Mouse (Mus musculus) lung, postnatal 0 days (tissue): ENCODE results near the gene Tomm20. TPM values are rescaled to one million over a fixed set of nuclear protein-coding genes. Genes with fewer than 3 reads are reported as not detected.

Experiments used
- ATAC-seq: fragments of 200-750 bp; cut with Nextera tagmentation; 2 replicates; pipeline ENCODE4 v1.8.0; 2017; ENCODE audit warnings: moderate library complexity
- DNase-seq: peaks from one replicate; pipeline ENCODE4 v3.0.0-alpha.2; 2016; ENCODE audit warnings: low spot score
- H3K27ac ChIP-seq: fragments of 300-500 bp; sonication (generic); 2 replicates; pipeline ENCODE4 v1.5.1; 2014; ENCODE audit warnings: antibody characterized with exemption, mild to moderate bottlenecking, low read length, mixed read lengths
- H3K27me3 ChIP-seq: fragments of 300-500 bp; sonication (generic); replicated peaks from 2 replicates; pipeline ENCODE4 v1.6.1; 2014; ENCODE audit warnings: low read length, mixed read lengths; ENCODE audit not compliant: insufficient read depth
- H3K36me3 ChIP-seq: fragments of 300-500 bp; sonication (generic); 2 replicates; pipeline ENCODE4 v1.6.1; 2014; ENCODE audit warnings: low read length, mixed read lengths; ENCODE audit not compliant: insufficient read depth
- H3K4me1 ChIP-seq: fragments of 300-500 bp; sonication (generic); 2 replicates; pipeline ENCODE4 v1.6.1; 2014; ENCODE audit warnings: antibody characterized with exemption, low read depth, low read length, mixed read lengths; ENCODE audit not compliant: insufficient read depth
- H3K4me2 ChIP-seq: fragments of 300-500 bp; sonication (generic); replicated peaks from 2 replicates; pipeline ENCODE4 v1.6.1; 2014; ENCODE audit warnings: low read depth, mild to moderate bottlenecking, low read length, moderate library complexity, mixed read lengths
- H3K4me3 ChIP-seq: fragments of 300-500 bp; sonication (generic); 2 replicates; pipeline ENCODE4 v1.5.1; 2014; ENCODE audit warnings: low read depth, low read length
- H3K9ac ChIP-seq: fragments of 300-500 bp; sonication (generic); replicated peaks from 2 replicates; pipeline ENCODE4 v1.6.1; 2014; ENCODE audit warnings: low read depth, mild to moderate bottlenecking
- H3K9me3 ChIP-seq: fragments of 300-500 bp; sonication (generic); 2 replicates; pipeline ENCODE4 v1.6.1; 2016; ENCODE audit warnings: low read length, mixed read lengths
- CTCF ChIP-seq: IDR thresholded peaks from 2 replicates; pipeline ENCODE4 v1.5.1; 2016; ENCODE audit warnings: antibody characterized with exemption, mild to moderate bottlenecking
- EP300 ChIP-seq: IDR thresholded peaks from 2 replicates; pipeline ENCODE4 v1.6.1; 2016; ENCODE audit warnings: antibody characterized with exemption, mild to moderate bottlenecking, control low read depth
- WGBS: fragments of 180-500 bp; shearing (Covaris S2); extraction: QIAGEN DNeasy Blood & Tissue Kit; methylation state at CpG from one replicate; pipeline ENCODE4 v1.1.7; 2014; 5-methylcytosine and 5-hydroxymethylcytosine counted together
- polyA plus RNA-seq: library from polyadenylated mRNA; unstranded; fragments of >200 nt; fragmentation: Nextera tagmentation; extraction: Ambion mirVana; gene quantifications from 2 replicates; pipeline ENCODE4 v1.2.1, GENCODE M21; 2015

The Tomm20 gene
- polyA plus RNA-seq, 1 experiment from 2014 or later = 155 TPM

GRCm38 (mm10) chr8:126973686-126974265 is 28.1 kb upstream of the Tomm20 start:
- Histone ChIP-seq H3K27me3 (no peaks in the 10 kb centered on the region), H3K9ac (no peak overlapping the region), H3K4me3 (no peak overlapping the region), H3K36me3 (0 out of 2 replicates have a peak, but pooled peaks cover 5% of the 10 kb centered on the region), H3K9me3 (no peaks in the 10 kb centered on the region), H3K4me1 (peaks cover 2% of the 10 kb centered on the region; the same call in 1 of the 2 replicates), H3K4me2 (no peak overlapping the region), H3K27ac (no peak overlapping the region)
- 53% methylated on average over 9 of the region's 9 CpGs for whole genome bisulfite sequencing
- ATAC-seq (no peak), DNase-seq (no peak)
- TF ChIP-seq EP300 (no peak), CTCF (no peak)

GRCm38 (mm10) chr8:126972649-126973048 is 27.0 kb upstream of the Tomm20 start:
- H3K4me1 ChIP-seq = peaks cover 2% of the 10 kb centered on the region; the same call in 1 of the 2 replicates
- H3K9ac ChIP-seq = no peak overlapping the region
- no peak for TF ChIP-seq CTCF
- no peak for TF ChIP-seq EP300
- ATAC-seq (no peak), DNase-seq (no peak)
- WGBS = 72% methylated on average over 2 of the region's 2 CpGs
- no peak overlapping the region for H3K4me2 ChIP-seq
- no peaks in the 10 kb centered on the region for H3K27me3 ChIP-seq
- H3K4me3 ChIP-seq = no peak overlapping the region
- no peak overlapping the region for H3K27ac ChIP-seq
- no peaks in the 10 kb centered on the region for H3K9me3 ChIP-seq
- 0 out of 2 replicates have a peak, but pooled peaks cover 5% of the 10 kb centered on the region for H3K36me3 ChIP-seq

- no peak for TF ChIP-seq EP300
- TF ChIP-seq CTCF = no peak
- Histone ChIP-seq H3K4me2 (no peak overlapping the region), H3K4me1 (peaks cover 2% of the 10 kb centered on the region; the same call in 1 of the 2 replicates), H3K27me3 (no peaks in the 10 kb centered on the region), H3K9ac (no peak overlapping the region), H3K36me3 (0 out of 2 replicates have a peak, but pooled peaks cover 5% of the 10 kb centered on the region), H3K4me3 (no peak overlapping the region), H3K9me3 (no peaks in the 10 kb centered on the region), H3K27ac (no peak overlapping the region)
- ATAC-seq (no peak), DNase-seq (no peak)
- WGBS = 81% methylated on average over 2 of the region's 2 CpGs
These were observed 26.5 kb upstream of the Tomm20 start for GRCm38 (mm10) chr8:126972102-126972501.

- H3K27ac ChIP-seq = 0 out of 2 replicates have a peak overlapping the region, but pooled peaks have one; percentile 35
- no peaks in the 10 kb centered on the region for H3K27me3 ChIP-seq
- peaks cover 2% of the 10 kb centered on the region; the same call in 1 of the 2 replicates for H3K4me1 ChIP-seq
- no peaks in the 10 kb centered on the region for H3K9me3 ChIP-seq
- TF ChIP-seq CTCF (no peak), EP300 (no peak)
- ATAC-seq (peak; percentile 4; the same call in 1 of the 2 replicates), DNase-seq (no peak)
- peak overlapping the region; percentile 39; the same call in 1 of the 2 replicates for H3K9ac ChIP-seq
- 0 out of 2 replicates have a peak, but pooled peaks cover 5% of the 10 kb centered on the region for H3K36me3 ChIP-seq
- 10% methylated on average over 13 of the region's 13 CpGs for WGBS
- H3K4me2 ChIP-seq = peak overlapping the region; percentile 82
- H3K4me3 ChIP-seq = peak overlapping the region; percentile 86
These were observed 25.6 kb upstream of the Tomm20 start for GRCm38 (mm10) chr8:126971314-126971664.

GRCm38 (mm10) chr8:126970579-126971313 is 25.1 kb upstream of the Tomm20 start, which contains the start of gene Rbm34:
Gene Rbm34, minus strand, starts transcription at chr8:126971071.
- Histone ChIP-seq H3K27ac (0 out of 2 replicates have a peak within 1 kb of the TSS, but pooled peaks have one; percentile 35), H3K9ac (peak within 1 kb of the TSS; percentile 51), H3K36me3 (0 out of 2 replicates have a peak, but pooled peaks cover 5% of the 10 kb centered on the region), H3K4me1 (peaks cover 2% of the 10 kb centered on the region; the same call in 1 of the 2 replicates), H3K9me3 (no peaks in the 10 kb centered on the region), H3K4me3 (peak within 1 kb of the TSS; percentile 86), H3K27me3 (no peaks in the 10 kb centered on the region), H3K4me2 (peak within 1 kb of the TSS; percentile 82)
- peak; percentile 98 for DNase-seq
- peak; percentile 99 for ATAC-seq
- peak; percentile 54; the same call in 1 of the 2 replicates for TF ChIP-seq EP300
- TF ChIP-seq CTCF = no peak; the same call in 1 of the 2 replicates
- WGBS = 4% methylated on average over 43 of the region's 50 CpGs

GRCm38 (mm10) chr8:126969546-126969945 is 23.9 kb upstream of the Tomm20 start:
- Histone ChIP-seq H3K9ac (no peak overlapping the region), H3K36me3 (0 out of 2 replicates have a peak, but pooled peaks cover 7% of the 10 kb centered on the region), H3K9me3 (no peaks in the 10 kb centered on the region), H3K27ac (no peak overlapping the region), H3K4me1 (peaks cover 2% of the 10 kb centered on the region; the same call in 1 of the 2 replicates), H3K27me3 (no peaks in the 10 kb centered on the region), H3K4me2 (no peak overlapping the region), H3K4me3 (no peak overlapping the region)
- no peak for ATAC-seq
- no peak for DNase-seq
- WGBS = 91% methylated on average over 1 of the region's 1 CpGs
- no peak for TF ChIP-seq EP300
- no peak for TF ChIP-seq CTCF
